In the genomic region with DNA sequence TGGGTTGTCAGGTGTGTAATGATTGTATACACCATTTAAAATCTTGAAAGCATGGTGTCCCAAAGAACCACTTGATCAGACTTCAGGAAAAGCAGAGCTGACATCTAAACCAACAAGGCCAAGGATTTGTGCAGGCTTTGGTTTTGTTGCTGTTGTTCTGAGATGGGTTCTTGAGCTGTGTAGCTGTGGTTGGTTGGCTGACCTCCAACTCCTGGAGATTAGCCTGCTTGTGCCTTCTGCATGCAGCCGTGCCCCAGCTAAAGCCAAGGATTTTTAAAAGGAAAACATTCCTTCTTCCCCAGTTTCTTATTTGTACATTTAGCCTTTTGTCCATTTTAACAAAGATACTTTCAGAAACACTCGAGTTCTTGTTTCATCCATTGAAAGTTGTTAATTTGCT, we compare ENCODE assay signal across 13 mouse cellular contexts. TPM values are rescaled to one million over a fixed set of nuclear protein-coding genes. Genes with fewer than 3 reads are reported as not detected.
DNase-seq lines count a peak whose midpoint lies in the region; ATAC-seq lines count a peak whose summit lies in the region.
"Had no signal": no experiment of that assay in that cellular context is flagged by ENCODE, and none has a peak within 500 bp of the region (broad histone marks: within the 10 kb centered on the region; RNA-seq: fewer than 3 reads in every experiment).

No protein-coding gene starts in this region.

- peaks cover 15% of the 10 kb centered on the region; the same call in 1 of the 2 replicates for H3K4me1 ChIP-seq in lung, embryonic 15.5 days

- H3K9me3 ChIP-seq in lung, embryonic 15.5 days: no peaks in the 10 kb centered on the region

- 61% methylated on average over 2 of the region's 2 CpGs for WGBS in lung, embryonic 15.5 days

- no peak overlapping the region for H3K4me2 ChIP-seq in lung, embryonic 15.5 days

- H3K4me3 ChIP-seq in lung, embryonic 15.5 days: no peak overlapping the region

- H3K36me3 ChIP-seq in lung, embryonic 15.5 days: peaks cover 31% of the 10 kb centered on the region

- peak; percentile 62; the same call in 1 of the 2 replicates for ATAC-seq in lung, embryonic 15.5 days (ENCODE audit: borderline replicate concordance, extremely low read depth, low FRiP score, low TSS enrichment)
- ATAC-seq: CD4-positive, CD25-positive, alpha-beta regulatory T cell, adult 4 months; inflammation-experienced regulatory T-cells, adult 6 months had no signal

- DNase-seq in heart, adult 11 months: peak; percentile 79
- DNase-seq in heart, adult 9 months (ENCODE audit: low spot score in 2 of 2): no peak
- DNase-seq in lung, postnatal 4 days: no peak
- DNase-seq in brain, adult 2 months (ENCODE audit: low read depth, low spot score): peak; percentile 88
- peak; percentile 87 to 89 for DNase-seq in cerebellum, postnatal 14 days
- DNase-seq in thymus, postnatal 36 days: no peak
- DNase-seq: adrenal gland, postnatal 25 days; gastrocnemius, postnatal 36 days; kidney, postnatal 10 days; liver had no signal

- H3K9ac ChIP-seq in lung, embryonic 15.5 days: no peak overlapping the region

- H3K27ac ChIP-seq in lung, embryonic 15.5 days: no peak overlapping the region

- H3K27me3 ChIP-seq in lung, embryonic 15.5 days: no peaks in the 10 kb centered on the region

RNA-seq across cellular contexts. Expression of a gene that starts 33.2 kb away (rescaled TPM):
- polyA plus RNA-seq in lung, embryonic 15.5 days (2015; fragmentation: Nextera tagmentation; extraction: Ambion mirVana): 81.5 and 87.2 TPM in 2 replicates

RNA-seq across cellular contexts. Expression of a gene that starts 45.1 kb away (rescaled TPM):
- 12.1 and 12.3 TPM in 2 replicates for polyA plus RNA-seq in lung, embryonic 15.5 days (2015; fragmentation: Nextera tagmentation; extraction: Ambion mirVana)

RNA-seq across cellular contexts. Expression of a gene that starts 52.6 kb away (rescaled TPM):
- 4.0 and 4.2 TPM in 2 replicates for polyA plus RNA-seq in lung, embryonic 15.5 days (2015; fragmentation: Nextera tagmentation; extraction: Ambion mirVana)

Comparison
In these comparisons a context has a peak if more than half of its experiments do, and no peak if none do; other contexts are left out.
1. DNase-seq: peak in heart, adult 11 months (single experiment), brain, adult 2 months (single experiment) and cerebellum, postnatal 14 days (2 of 2); none in heart, adult 9 months (0 of 2), lung, postnatal 4 days (0 of 2) and thymus, postnatal 36 days (0 of 2).